Mouse (Mus musculus): ENCODE measurements around the gene Ap3m1.

Ap3m1 gene

DNA sequence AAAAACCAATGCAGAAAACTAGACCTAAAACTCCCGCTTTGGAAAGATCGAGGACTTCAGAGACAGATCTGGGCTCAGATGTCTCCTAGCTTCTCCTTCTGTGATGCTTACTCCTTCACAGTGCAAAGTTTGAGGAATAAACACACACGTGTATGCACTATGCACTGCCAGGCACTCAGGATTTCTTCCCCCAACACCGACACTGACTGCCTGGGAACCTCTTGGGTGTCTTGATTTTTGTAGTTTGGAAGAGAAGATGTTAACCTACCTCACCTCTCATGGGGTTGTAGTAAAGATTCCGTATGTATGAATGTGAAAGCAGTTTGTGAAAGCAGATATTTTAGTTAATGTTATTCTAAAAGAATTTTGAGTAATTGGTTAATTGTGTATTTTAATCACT lies 34.4 kb downstream of the Ap3m1 start:
- no peak for DNase-seq (ENCODE audit: low read depth, low spot score)

DNA sequence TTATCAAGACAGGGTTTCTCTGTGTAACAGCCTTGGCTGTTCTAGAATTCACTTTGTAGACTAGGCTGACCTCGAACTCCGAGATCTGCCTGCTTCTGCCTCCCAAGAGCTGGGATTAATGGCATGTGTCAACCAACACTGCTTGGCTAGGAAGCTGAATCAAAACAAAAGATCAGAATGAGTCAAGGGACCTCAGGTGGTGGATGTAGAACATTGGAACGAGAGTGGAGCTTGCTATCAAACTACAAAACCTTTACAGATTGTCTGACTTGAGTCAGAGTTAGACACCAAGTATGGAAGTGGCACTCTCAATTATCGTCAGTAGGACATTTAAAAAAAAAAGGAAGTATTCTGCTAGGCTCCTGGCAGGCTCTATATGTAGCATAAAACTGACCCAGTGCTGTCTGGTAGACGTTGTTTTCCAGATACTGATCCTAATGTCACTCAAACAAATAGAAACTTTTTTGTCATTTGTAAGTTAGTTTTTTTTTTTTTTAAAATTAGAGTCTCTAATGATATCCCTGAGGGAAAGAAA lies 38.4 kb downstream of the Ap3m1 start:
- DNase-seq (ENCODE audit: low read depth, low spot score), result no peak

DNA sequence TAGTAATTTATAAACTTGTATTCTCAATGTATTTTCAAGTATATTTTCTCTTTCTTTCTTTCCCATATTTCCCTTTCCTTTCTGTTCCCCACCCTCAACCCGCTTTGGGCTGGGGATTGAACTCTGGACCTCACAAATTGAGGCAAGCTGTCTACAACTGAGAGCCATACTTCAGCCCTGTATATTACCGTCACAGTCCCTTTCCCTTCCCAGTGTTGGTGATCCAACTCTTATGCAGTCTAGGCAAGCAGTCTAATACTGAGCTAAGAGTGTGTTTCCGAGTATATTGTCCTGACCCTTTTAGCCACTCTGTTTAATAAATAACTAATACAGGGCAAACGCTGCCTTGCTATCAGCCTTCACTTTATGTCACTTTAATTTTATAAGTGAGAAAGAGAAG lies 52.7 kb downstream of the Ap3m1 start:
- no peak for DNase-seq (ENCODE audit: low read depth, low spot score)

DNA sequence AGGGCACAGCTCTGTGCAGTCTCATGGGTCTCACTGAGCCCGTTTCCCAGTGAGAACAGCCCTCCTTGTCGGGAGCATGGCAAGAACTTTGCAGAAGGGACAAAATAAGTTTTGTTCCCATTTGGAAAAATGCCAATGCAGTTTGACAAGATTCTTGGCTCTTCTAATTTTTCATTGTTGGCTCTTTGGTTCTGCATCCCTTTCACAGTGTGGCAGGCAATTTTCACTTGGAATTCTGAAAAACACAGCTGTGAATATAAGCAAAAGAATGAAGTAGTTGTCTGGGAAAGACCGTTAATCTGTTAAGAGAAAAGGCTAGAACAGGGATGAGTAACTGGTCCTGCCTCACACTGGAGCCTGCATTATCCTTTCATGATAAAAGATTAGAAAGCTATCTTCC lies 54.8 kb downstream of the Ap3m1 start:
- DNase-seq (ENCODE audit: low read depth, low spot score), result no peak

DNA sequence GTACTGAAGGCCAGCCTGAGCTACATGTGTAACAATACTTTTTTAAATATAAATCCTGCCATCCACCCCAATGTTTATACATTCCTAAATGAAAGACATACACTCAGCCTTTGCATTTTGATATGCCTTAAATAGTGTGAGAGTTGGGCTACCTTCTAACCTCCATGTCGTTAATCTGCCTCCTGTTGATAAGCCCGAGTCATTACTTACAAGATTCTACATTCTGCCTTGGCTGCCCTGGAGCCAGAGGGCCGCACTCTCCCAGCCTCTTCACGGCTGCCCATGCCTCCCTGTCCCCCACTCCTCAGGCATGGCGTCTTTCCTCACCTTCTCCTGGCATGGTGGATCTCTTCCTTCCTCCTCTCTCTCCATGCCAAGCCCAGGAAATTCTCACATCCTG lies 55.9 kb downstream of the Ap3m1 start:
- no peak for DNase-seq (ENCODE audit: low read depth, low spot score)

DNA sequence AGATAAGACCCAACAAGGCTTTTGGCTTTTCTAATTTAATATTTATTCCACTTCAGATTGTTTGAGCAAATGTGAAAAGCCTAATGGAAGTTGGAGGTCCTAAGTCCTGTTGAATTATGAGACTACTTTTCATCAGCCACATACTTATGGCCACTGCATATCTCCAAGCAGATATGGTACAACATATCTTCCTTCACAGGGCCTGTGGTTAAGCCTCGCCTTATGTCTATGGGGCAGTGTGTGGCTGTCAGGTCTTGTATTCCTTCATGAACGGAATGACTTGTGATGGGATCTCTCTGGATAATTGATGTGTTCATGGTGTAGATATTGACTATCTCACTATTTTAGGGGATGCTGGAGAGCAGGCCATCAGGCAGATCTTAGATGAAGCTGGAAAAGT lies 56.8 kb downstream of the Ap3m1 start:
- DNase-seq (ENCODE audit: low read depth, low spot score), result no peak

DNA sequence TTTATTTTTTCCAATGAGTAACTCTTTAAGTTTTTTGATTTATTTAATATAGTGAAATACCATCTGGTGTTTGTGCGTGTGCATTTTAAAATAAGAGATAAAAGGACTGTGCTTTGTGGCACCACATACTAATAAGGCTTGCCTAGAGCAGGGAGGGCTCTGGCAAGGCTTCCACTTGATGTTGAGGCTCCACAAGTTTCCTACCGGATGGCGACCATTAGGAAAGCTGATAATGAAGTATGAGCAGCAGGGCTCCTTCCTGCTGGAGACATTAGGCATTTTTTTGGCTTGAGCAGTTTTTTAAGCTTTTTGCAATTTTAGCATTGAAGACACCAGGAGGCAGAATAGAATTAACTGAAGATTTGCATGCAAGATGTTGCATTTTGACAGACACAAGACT lies 57.8 kb downstream of the Ap3m1 start:
- no peak for DNase-seq (ENCODE audit: low read depth, low spot score)

DNA sequence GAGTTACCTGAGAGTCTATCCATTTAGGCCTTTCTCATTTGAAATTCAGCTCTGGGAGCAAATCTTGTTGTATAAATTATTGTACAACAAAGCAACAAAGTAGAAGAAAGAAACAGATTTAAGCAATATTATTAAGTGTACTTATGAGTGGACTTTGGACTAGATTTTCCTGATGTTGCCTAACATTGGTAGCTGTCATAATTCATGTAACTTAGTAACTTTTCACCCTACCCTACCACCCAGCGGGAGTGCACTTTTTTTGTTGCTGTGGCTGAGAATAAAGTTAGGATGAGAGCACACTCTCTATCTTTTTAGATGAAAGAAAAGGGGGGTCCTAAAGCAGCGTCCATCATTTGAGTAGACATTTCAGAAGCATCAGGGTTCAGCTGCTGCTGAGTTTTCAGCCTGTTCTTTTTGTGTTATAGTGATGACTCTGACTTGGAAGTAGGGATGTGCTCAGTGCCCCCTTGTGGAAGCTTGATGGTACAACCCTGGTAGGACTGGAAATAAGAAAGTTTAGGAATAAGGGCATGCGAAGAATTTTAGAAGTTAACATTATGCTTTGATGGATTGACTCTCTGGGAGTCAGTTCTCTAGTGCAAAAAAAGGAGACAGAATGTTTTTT lies 59.1 kb downstream of the Ap3m1 start:
- DNase-seq (ENCODE audit: low read depth, low spot score), result peak; percentile 59

DNA sequence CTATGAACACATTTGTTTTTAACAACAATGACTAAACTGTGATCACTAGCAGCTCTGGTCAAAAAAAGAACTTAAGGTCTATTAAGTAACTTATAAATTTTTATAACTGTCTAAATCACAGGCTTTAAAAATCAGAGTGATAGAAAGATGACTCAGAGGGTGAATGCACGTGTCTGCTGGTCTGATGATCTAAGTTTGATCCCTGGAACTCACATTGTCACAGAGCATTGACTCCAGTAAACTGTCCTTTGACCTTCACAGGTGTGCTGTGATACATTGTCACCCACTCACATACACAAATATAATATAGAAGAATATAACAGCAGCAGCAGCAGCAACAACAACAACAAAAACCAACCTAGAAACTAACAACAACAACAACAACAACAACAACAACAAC lies 60.8 kb downstream of the Ap3m1 start:
- DNase-seq (ENCODE audit: low read depth, low spot score), result no peak

DNA sequence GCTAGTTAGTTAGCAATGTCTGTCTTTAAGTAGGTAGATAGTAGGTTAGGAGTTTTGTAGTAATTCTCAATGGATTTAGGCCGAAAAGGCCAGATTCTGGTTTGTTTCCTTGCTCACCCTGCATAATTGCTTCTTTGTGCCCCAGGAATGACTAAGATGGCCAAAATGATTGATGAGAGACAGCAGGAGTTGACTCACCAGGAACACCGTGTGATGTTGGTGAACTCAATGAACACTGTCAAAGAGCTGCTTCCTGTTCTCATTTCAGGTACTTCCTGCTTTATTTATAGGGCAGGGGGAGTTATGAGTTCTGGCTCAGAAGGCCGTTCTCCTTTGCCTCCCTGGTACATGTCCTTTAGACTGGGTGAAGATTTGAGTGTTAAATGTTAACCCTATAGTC lies 66.8 kb downstream of the Ap3m1 start:
- no peak for DNase-seq (ENCODE audit: low read depth, low spot score)

DNA sequence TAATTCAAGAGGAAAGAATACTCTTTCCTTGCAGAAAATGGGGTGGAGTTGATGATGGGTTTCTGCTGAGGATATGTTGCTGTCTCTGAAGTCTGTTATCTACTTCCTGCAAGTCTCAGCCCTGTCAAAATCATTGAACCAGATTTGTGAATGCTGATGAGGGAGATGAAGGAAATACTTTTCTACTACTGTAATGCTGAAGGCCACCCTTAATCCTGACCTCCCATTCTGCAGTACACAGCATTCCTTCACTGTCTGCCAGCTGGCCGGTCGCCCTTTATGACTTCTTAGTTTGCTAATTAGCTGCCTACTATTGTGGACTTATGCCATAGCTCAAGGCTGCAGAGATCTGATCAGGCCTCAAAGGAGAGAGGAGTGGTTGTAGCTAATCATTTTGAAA lies 68.5 kb downstream of the Ap3m1 start:
- DNase-seq (ENCODE audit: low read depth, low spot score), result no peak
